Mouse (Mus musculus) bone marrow macrophage, adult 2 months (primary cell): Measurements from ENCODE around the gene Baz2b. TPM values are rescaled to one million over a fixed set of nuclear protein-coding genes. Genes with fewer than 3 reads are reported as not detected.

ENCODE experiments used
- H3K27ac ChIP-seq: 2 replicates; pipeline ENCODE4 v1.5.1; 2012; ENCODE audit warnings: low read depth, low read length; ENCODE audit not compliant: insufficient read depth
- H3K4me1 ChIP-seq: 2 replicates; pipeline ENCODE4 v1.6.1; 2012; ENCODE audit warnings: low read length; ENCODE audit not compliant: control insufficient read depth, insufficient read depth
- H3K4me3 ChIP-seq: 2 replicates; pipeline ENCODE4 v1.5.1; 2012; ENCODE audit warnings: mild to moderate bottlenecking, low read length, moderate library complexity; ENCODE audit not compliant: insufficient read depth
- CTCF ChIP-seq: IDR thresholded peaks from 2 replicates; pipeline ENCODE4 v1.5.1; 2012; ENCODE audit warnings: low read depth, mild to moderate bottlenecking, low read length, moderate library complexity
- POLR2A ChIP-seq: IDR thresholded peaks from 2 replicates; pipeline ENCODE4 v1.6.1; 2012; ENCODE audit warnings: mild to moderate bottlenecking, low read depth, low read length, borderline replicate concordance
- polyA plus RNA-seq: library from polyadenylated mRNA; stranded (reverse); fragments of >200 nt; gene quantifications from 2 replicates; pipeline ENCODE4 v1.2.4, GENCODE M21; 2012; ENCODE audit not compliant: missing spikeins, insufficient read depth, insufficient read length

The Baz2b gene
- polyA plus RNA-seq, 1 experiment: 64.7 TPM

DNA sequence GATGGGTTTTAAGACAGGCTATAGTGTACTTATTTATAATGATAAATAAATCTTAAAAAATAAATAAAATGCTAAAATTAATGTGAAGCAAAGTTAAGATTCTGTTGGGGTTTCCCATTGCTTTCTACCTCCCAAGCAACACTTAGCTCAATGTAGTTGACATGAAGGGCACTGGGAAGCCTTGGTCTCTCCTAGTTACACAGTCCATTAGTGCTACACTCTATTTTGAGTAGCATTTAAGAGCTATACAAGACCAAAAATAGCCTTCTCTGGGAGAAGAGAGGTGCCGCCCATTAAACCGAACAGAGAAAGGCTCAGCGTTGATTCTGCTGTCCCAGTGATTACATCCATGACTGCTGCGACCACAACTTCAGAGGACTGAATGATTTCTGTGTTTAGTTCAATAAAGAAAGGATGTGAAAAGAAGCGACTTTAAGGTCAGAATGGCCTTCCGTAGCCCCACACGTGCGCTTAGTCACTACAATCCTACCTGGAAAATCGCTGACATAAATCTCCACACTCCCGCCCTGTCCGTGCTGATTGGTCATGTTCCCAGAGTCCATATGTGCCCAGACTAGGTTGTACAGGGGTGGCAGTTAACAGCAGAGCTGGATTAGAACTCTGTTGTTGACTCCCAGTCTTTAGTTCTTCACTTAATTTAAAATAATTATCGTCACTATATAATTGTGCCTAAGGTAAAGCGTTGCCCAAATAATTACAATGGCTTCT, 257.2 kb downstream of the Baz2b start:
- no peak for TF ChIP-seq CTCF
- TF ChIP-seq POLR2A: no peak
- peaks cover 11% of the 10 kb centered on the region for H3K4me1 ChIP-seq
- H3K4me3 ChIP-seq: no peak overlapping the region
- H3K27ac ChIP-seq: no peak overlapping the region

GRCm38 (mm10) chr2:59951706-59952105, 257.9 kb downstream of the Baz2b start:
- Histone ChIP-seq H3K4me3 (no peak overlapping the region), H3K4me1 (peaks cover 11% of the 10 kb centered on the region), H3K27ac (no peak overlapping the region)
- TF ChIP-seq CTCF (no peak), POLR2A (no peak)

DNA sequence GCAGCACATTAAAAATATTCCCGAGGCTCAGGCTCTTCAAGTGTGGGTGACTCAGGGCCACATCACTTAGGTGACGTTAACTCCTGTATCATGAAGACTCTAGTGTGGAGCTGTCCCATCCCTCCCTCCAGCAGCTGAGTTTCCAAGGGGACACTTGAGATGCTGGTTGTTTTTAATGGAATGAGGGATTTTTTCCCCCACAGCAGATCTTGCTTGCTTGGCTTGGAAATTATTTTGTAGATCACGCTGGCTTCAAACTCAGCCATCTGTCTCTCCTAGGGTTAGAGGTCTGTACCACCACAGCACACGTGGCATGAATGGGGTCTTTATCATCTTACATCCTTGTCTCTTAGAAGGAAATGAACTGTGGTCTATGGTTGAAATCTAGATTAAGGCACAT, 258.5 kb downstream of the Baz2b start:
- no peak overlapping the region for H3K27ac ChIP-seq
- H3K4me3 ChIP-seq: no peak overlapping the region
- peaks cover 9% of the 10 kb centered on the region for H3K4me1 ChIP-seq
- TF ChIP-seq CTCF: no peak
- no peak for TF ChIP-seq POLR2A

DNA sequence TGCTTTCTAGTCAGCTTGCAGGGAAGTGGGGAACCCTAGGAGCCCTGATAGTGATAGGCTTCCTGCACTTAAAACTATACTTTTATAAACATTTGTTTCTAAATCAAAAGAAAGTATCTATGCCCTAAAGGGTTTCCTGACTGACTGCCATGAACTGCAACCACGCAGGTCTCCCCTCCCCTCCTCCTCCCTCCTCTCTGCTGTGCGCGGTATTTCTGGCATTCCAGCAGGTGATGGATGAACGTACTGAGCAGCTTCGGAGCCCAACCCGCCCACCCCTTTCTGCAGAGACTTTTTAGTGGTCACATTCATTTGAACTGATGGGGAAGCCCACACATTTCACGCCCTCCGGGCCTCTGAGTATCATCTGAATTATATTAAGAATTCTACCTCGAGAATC, 273.3 kb downstream of the Baz2b start:
- Histone ChIP-seq H3K27ac (no peak overlapping the region), H3K4me1 (peaks cover 16% of the 10 kb centered on the region), H3K4me3 (no peak overlapping the region)
- TF ChIP-seq POLR2A (no peak), CTCF (no peak)

DNA sequence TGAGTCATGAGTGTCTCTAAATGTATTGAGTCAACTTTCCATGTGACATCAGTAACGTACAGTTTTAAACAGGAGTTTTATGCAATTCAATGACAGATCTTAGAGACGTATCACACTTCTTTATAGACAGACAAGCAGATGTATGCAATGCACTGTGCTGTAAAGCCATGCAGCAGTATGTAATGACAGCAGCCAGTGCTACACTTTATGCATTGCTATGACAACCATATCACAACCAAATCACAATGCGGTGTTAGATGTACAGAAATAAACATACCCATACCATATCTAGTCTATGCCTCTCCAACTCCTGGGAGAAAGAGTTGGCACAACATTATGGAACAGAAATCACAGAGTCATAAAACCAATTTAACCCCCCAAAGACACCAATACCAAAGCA, 276.5 kb downstream of the Baz2b start:
- Histone ChIP-seq H3K4me1 (peaks cover 16% of the 10 kb centered on the region), H3K27ac (no peak overlapping the region; the same call in 1 of the 2 replicates), H3K4me3 (no peak overlapping the region)
- no peak for TF ChIP-seq CTCF

- H3K4me1 ChIP-seq: peaks cover 20% of the 10 kb centered on the region
- no peak for TF ChIP-seq POLR2A
- no peak for TF ChIP-seq CTCF
- H3K27ac ChIP-seq: peak overlapping the region; percentile 43; the same call in 1 of the 2 replicates
- H3K4me3 ChIP-seq: no peak overlapping the region
Observed at GRCm38 (mm10) chr2:59932244-59932643, 277.4 kb downstream of the Baz2b start.

- Histone ChIP-seq H3K4me3 (no peak overlapping the region), H3K4me1 (no peaks in the 10 kb centered on the region), H3K27ac (no peak overlapping the region)
- TF ChIP-seq CTCF (no peak), POLR2A (no peak)
Observed at GRCm38 (mm10) chr2:59913610-59914009, 296.0 kb downstream of the Baz2b start.

DNA sequence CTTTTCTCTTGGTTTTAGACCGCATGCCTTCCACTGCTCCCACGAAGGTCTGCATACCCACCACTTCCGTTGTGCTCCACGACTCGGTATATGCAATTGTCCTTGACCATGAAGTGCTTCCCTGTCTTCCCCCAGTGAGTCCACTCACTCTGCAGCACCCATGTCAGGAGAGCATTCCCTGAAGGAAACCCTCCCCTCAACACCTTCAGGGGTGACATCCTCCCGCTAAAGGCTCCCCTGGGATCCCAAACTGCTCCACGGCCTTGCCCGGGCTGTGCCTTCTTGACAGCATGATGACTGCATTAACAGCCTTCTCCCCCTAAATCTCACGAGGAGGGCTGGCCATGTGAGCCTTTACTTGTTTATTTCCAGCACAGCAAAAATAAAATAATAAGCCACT, 301.6 kb downstream of the Baz2b start:
- Histone ChIP-seq H3K4me3 (no peak overlapping the region), H3K27ac (no peak overlapping the region), H3K4me1 (no peaks in the 10 kb centered on the region; the same call in 1 of the 2 replicates)
- TF ChIP-seq POLR2A (no peak), CTCF (no peak)

GRCm38 (mm10) chr2:59904007-59904406, 305.6 kb downstream of the Baz2b start:
- H3K27ac ChIP-seq: no peak overlapping the region
- peaks cover 4% of the 10 kb centered on the region for H3K4me1 ChIP-seq
- H3K4me3 ChIP-seq: no peak overlapping the region
- TF ChIP-seq CTCF: no peak
- no peak for TF ChIP-seq POLR2A

DNA sequence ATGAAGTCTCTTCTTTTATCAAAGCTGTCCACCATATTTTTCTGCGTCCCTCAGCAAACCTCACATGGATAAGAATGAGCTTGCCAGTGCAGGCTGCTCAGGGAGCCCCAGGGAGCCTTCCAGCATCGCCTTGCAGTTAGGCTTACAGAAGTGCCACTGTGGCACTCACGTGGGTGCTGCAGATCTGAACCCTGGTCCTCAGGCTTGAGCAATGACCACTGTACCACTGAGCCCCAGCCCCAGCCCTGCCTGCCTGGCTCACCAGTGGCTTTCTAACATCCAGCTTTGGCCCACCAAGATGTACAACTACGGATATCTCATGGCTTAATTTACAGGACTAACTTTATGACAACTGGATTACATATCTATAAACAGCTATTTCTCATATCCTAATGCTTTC, 311.0 kb downstream of the Baz2b start:
- Histone ChIP-seq H3K4me3 (no peak overlapping the region), H3K4me1 (peaks cover 4% of the 10 kb centered on the region)
- TF ChIP-seq CTCF (no peak), POLR2A (no peak)

More for the DNA sequence above, 311.0 kb downstream of the Baz2b start:
- H3K27ac ChIP-seq: no peak overlapping the region
